Mouse (Mus musculus) limb, embryonic 11.5 days (tissue): ENCODE measurements at regions not wholly inside any gene's neighbourhood (a gene's known extent, or its start where the extent isn't known, plus 50 kb on each side); places are given as distances from the start of the nearest gene placed in this dataset.

Source experiments
- ATAC-seq: fragments of 200-750 bp; cut with Nextera tagmentation; 2 replicates; pipeline ENCODE4 v1.8.0; 2017; ENCODE audit warnings: low read depth; ENCODE audit not compliant: insufficient number of reproducible peaks, low FRiP score, low TSS enrichment
- DNase-seq: peaks from one replicate; pipeline ENCODE4 v3.0.0-alpha.2; 2015; ENCODE audit warnings: low spot score
- H3K27ac ChIP-seq: fragments of 300-500 bp; sonication (generic); replicated peaks from 2 replicates; pipeline ENCODE4 v1.5.1; 2014; ENCODE audit warnings: low read depth, mild to moderate bottlenecking, low read length
- H3K27me3 ChIP-seq: fragments of 300-500 bp; sonication (generic); 2 replicates; pipeline ENCODE4 v1.6.1; 2014; ENCODE audit warnings: mild to moderate bottlenecking, low read length, mixed read lengths; ENCODE audit not compliant: control insufficient read depth, insufficient read depth
- H3K36me3 ChIP-seq: fragments of 300-500 bp; sonication (generic); 2 replicates; pipeline ENCODE4 v1.6.1; 2014; ENCODE audit warnings: mild to moderate bottlenecking, low read length, moderate library complexity, mixed read lengths; ENCODE audit not compliant: control insufficient read depth, insufficient read depth
- H3K4me1 ChIP-seq: fragments of 300-500 bp; sonication (generic); 2 replicates; pipeline ENCODE4 v1.6.1; 2014; ENCODE audit warnings: low read length, mixed read lengths; ENCODE audit not compliant: control insufficient read depth, insufficient read depth
- H3K4me2 ChIP-seq: fragments of 300-500 bp; sonication (generic); 2 replicates; pipeline ENCODE4 v1.6.1; 2014; ENCODE audit warnings: low read depth, mild to moderate bottlenecking, moderate library complexity; ENCODE audit not compliant: severe bottlenecking
- H3K4me3 ChIP-seq: fragments of 300-500 bp; sonication (generic); 2 replicates; pipeline ENCODE4 v1.5.1; 2014; ENCODE audit warnings: low read depth, low read length
- H3K9ac ChIP-seq: fragments of 300-500 bp; sonication (generic); 2 replicates; pipeline ENCODE4 v1.6.1; 2014; ENCODE audit warnings: mild to moderate bottlenecking, low read length
- H3K9me3 ChIP-seq: fragments of 300-500 bp; sonication (generic); 2 replicates; pipeline ENCODE4 v1.6.1; 2016; ENCODE audit warnings: low read length; ENCODE audit not compliant: control insufficient read depth
- WGBS: fragments of 180-500 bp; shearing (Covaris S2); extraction: QIAGEN DNeasy Blood & Tissue Kit; methylation state at CpG from one replicate; pipeline ENCODE4 v1.1.7; 2014; 5-methylcytosine and 5-hydroxymethylcytosine counted together

GRCm38 (mm10) chr13:107857043-107857755 lies 187.0 kb upstream of the Smim15 start:
- DNase-seq (no peak), ATAC-seq (no peak)
- Histone ChIP-seq H3K27me3 (no peaks in the 10 kb centered on the region), H3K9me3 (no peaks in the 10 kb centered on the region), H3K36me3 (no peaks in the 10 kb centered on the region), H3K4me3 (no peak overlapping the region), H3K27ac (no peak overlapping the region), H3K4me2 (no peak overlapping the region), H3K9ac (no peak overlapping the region), H3K4me1 (no peaks in the 10 kb centered on the region)
- WGBS, result 63% methylated on average over 13 of the region's 13 CpGs

GRCm38 (mm10) chr13:107850907-107851560 lies 193.2 kb upstream of the Smim15 start:
- no peak overlapping the region for H3K4me3 ChIP-seq
- H3K9me3 ChIP-seq, result no peaks in the 10 kb centered on the region
- H3K9ac ChIP-seq, result no peak overlapping the region
- ATAC-seq (no peak), DNase-seq (no peak)
- H3K27ac ChIP-seq, result no peak overlapping the region
- 69% methylated on average over 8 of the region's 8 CpGs for WGBS
- H3K4me2 ChIP-seq, result no peak overlapping the region
- no peaks in the 10 kb centered on the region for H3K36me3 ChIP-seq
- H3K4me1 ChIP-seq, result peaks cover 23% of the 10 kb centered on the region
- H3K27me3 ChIP-seq, result no peaks in the 10 kb centered on the region

GRCm38 (mm10) chr13:107848871-107849270 lies 195.4 kb upstream of the Smim15 start:
- H3K9ac ChIP-seq, result no peak overlapping the region
- H3K9me3 ChIP-seq, result no peaks in the 10 kb centered on the region
- WGBS, result 65% methylated on average over 7 of the region's 7 CpGs

GRCm38 (mm10) chr13:107847179-107848012 lies 196.8 kb upstream of the Smim15 start:
- no peaks in the 10 kb centered on the region for H3K36me3 ChIP-seq
- DNase-seq (no peak), ATAC-seq (peak; percentile 35; the same call in 1 of the 2 replicates)
- H3K27me3 ChIP-seq, result no peaks in the 10 kb centered on the region
- peak overlapping the region; percentile 63; the same call in 1 of the 2 replicates for H3K27ac ChIP-seq
- no peaks in the 10 kb centered on the region for H3K9me3 ChIP-seq
- H3K9ac ChIP-seq, result no peak overlapping the region
- peak overlapping the region; percentile 13; the same call in 1 of the 2 replicates for H3K4me2 ChIP-seq
- H3K4me3 ChIP-seq, result no peak overlapping the region
- 47% methylated on average over 18 of the region's 18 CpGs for WGBS
- H3K4me1 ChIP-seq, result peaks cover 30% of the 10 kb centered on the region

More at GRCm38 (mm10) chr13:107848871-107849270, 195.4 kb upstream of the Smim15 start:
- ATAC-seq (no peak), DNase-seq (no peak)
- Histone ChIP-seq H3K4me3 (no peak overlapping the region), H3K36me3 (no peaks in the 10 kb centered on the region), H3K27ac (no peak overlapping the region), H3K27me3 (no peaks in the 10 kb centered on the region), H3K4me1 (peaks cover 28% of the 10 kb centered on the region), H3K4me2 (no peak overlapping the region)

GRCm38 (mm10) chr13:107846621-107847178 lies 197.5 kb upstream of the Smim15 start:
- peak; percentile 83 for DNase-seq

GRCm38 (mm10) chr13:107845838-107846237 lies 198.4 kb upstream of the Smim15 start:
- Histone ChIP-seq H3K4me1 (peaks cover 30% of the 10 kb centered on the region), H3K27ac (no peak overlapping the region), H3K9me3 (no peaks in the 10 kb centered on the region), H3K27me3 (no peaks in the 10 kb centered on the region), H3K9ac (no peak overlapping the region), H3K4me2 (no peak overlapping the region; the same call in 1 of the 2 replicates), H3K36me3 (no peaks in the 10 kb centered on the region), H3K4me3 (no peak overlapping the region)
- ATAC-seq, result no peak
- WGBS, result 41% methylated on average over 4 of the region's 4 CpGs
- DNase-seq, result no peak

More at GRCm38 (mm10) chr13:107846621-107847178, 197.5 kb upstream of the Smim15 start:
- Histone ChIP-seq H3K27ac (peak overlapping the region; percentile 63), H3K27me3 (no peaks in the 10 kb centered on the region), H3K4me2 (peak overlapping the region; percentile 23; the same call in 1 of the 2 replicates), H3K4me3 (no peak overlapping the region), H3K4me1 (peaks cover 30% of the 10 kb centered on the region), H3K9me3 (no peaks in the 10 kb centered on the region), H3K36me3 (no peaks in the 10 kb centered on the region), H3K9ac (no peak overlapping the region)
- WGBS, result 33% methylated on average over 10 of the region's 10 CpGs
- ATAC-seq, result peak; percentile 87; the same call in 1 of the 2 replicates

- Histone ChIP-seq H3K4me3 (no peak overlapping the region), H3K9me3 (no peaks in the 10 kb centered on the region), H3K4me1 (peaks cover 30% of the 10 kb centered on the region), H3K9ac (no peak overlapping the region), H3K27me3 (no peaks in the 10 kb centered on the region), H3K4me2 (no peak overlapping the region), H3K36me3 (no peaks in the 10 kb centered on the region), H3K27ac (no peak overlapping the region)
- WGBS, result 87% methylated on average over 4 of the region's 4 CpGs
- ATAC-seq (no peak), DNase-seq (no peak)
These were observed 200.2 kb upstream of the Smim15 start for GRCm38 (mm10) chr13:107844085-107844484.
